Mouse (Mus musculus) CD4-positive, CD25-positive, alpha-beta regulatory T cell, adult 4 months (primary cell): ENCODE results near the gene Tln2. TPM values are rescaled to one million over a fixed set of nuclear protein-coding genes. Genes with fewer than 3 reads are reported as not detected.

Source experiments
- ATAC-seq: one replicate; pipeline ENCODE4 v1.8.0; 2017
- polyA plus RNA-seq, 2 experiments: library from polyadenylated mRNA; unstranded; fragments of 100-300 nt; shearing (Covaris generic); gene quantifications; one replicate each; pipeline ENCODE4 v1.2.1; 2017

Tln2 gene
- polyA plus RNA-seq = under 1 TPM in 1 of 2 experiments, not detected in 1; 0.22 TPM

DNA sequence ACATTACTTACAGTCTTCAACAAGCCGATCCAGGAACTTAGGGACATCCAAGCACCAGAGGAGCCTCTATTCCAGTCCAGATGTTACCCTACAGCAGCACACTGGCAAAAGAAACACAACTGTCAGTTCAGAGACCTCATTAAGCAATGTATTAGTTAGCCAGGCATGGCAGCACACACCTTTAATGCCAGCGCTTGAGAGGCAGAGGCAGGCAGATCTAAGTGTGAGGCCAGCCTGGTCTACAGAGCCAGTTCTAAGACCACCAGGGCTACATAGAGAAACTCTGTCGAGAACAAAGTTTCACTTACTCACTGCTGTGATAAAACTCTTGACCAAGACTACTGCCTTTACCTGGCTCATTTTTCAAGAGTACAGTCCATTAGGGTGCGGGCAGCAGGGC lies at the start of gene Tln2:
TSS of gene Tln2 (minus strand) at position 101 of the 400 bp plus-strand sequence.
- ATAC-seq = no peak

GRCm38 (mm10) chr9:67609226-67609625 lies 49.7 kb upstream of the Tln2 start:
- ATAC-seq = no peak

GRCm38 (mm10) chr9:67607786-67608366 lies 48.4 kb upstream of the Tln2 start:
- no peak for ATAC-seq

- no peak for ATAC-seq
Observed at GRCm38 (mm10) chr9:67607268-67607667, 47.8 kb upstream of the Tln2 start.

GRCm38 (mm10) chr9:67605867-67606435 lies 46.4 kb upstream of the Tln2 start:
- ATAC-seq = no peak

DNA sequence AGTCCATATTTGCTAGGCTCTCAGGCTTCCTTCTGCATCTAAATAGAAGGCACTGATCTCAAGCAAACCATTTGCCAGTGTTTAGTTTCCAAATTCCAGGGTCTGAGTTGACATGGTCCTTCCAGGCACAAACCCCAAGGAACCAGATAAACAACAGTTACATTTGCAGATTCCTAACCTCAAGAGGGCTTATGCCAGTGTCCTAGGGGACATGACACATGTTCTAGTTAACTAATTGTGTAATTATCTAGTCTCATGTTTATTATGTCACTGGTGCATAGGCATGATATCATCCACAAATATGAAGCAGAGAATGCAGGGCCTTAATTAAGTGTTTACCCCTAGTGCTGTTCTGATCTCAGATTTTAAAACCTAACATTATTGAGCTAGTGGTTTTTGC lies 45.4 kb upstream of the Tln2 start:
- ATAC-seq = no peak

DNA sequence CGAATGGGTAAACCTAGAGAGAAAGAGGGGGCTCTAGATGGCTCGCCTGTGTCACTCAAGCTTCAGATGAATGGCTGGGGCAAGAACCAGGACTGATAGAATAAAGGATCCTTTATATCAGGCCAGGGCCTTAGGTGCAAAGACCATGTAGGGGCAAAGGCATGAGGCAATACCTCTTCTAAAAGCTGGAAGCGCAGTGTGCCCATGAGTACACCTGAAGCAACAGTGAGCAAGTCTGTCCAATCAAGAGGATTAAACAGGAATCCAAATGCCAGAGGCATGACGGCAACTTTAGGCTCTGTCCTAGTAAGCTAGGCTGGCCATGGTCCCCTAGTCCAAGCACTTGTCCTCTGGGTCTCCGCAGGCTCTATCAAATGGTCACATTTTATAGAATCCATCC lies 42.8 kb upstream of the Tln2 start:
- ATAC-seq = no peak

DNA sequence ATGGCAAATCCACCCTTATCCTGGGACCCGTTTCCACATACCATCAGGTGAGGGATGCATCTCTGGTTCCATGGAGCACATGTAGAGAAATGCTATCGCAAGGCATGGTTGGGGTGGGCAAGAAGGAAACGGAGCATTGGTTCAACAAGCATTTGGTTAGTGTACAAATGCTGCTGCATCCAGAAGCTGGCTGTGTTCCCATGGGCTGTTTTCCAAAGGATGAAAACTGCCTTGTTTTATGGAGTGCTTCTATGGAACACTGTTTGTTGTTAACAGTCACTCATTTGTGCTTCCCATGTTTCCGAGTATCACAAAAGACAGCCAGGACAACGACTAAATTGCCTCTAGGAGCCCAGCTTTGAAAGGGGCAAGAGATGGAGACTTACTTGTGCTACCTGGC lies 35.7 kb upstream of the Tln2 start:
- ATAC-seq = no peak

DNA sequence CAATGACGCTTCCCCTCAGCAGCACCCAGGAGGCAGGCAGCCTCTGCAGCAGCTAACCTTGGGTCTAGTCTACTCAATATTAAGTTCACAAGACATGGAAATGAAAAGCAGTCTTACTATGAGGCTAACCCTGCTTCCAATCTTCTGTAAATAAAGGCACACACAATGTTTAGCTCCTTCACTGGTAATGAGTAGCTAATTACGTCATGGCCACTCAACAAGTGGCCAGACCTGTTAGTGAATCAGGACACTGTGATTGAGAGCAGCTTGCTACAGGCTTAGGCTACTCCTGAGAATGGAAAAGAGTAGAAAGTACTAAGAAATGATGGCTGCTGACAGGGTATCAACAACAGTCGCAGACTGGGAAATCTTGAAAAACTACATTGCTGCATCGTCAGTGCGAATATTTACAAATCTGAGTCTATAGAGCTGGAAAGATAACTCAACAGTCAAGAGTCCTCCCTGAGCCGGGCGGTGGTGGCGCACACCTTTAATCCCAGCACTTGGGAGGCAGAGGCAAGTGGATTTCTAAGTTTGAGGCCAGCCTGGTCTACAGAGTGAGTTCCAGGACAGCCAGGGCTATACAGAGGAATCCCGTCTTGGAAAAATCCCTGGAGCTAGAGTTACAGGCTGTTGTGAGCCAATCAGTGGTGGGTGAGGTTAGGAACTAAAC lies 34.1 kb upstream of the Tln2 start:
- no peak for ATAC-seq

- ATAC-seq = no peak
Observed at GRCm38 (mm10) chr9:67592726-67593125, 33.2 kb upstream of the Tln2 start.

DNA sequence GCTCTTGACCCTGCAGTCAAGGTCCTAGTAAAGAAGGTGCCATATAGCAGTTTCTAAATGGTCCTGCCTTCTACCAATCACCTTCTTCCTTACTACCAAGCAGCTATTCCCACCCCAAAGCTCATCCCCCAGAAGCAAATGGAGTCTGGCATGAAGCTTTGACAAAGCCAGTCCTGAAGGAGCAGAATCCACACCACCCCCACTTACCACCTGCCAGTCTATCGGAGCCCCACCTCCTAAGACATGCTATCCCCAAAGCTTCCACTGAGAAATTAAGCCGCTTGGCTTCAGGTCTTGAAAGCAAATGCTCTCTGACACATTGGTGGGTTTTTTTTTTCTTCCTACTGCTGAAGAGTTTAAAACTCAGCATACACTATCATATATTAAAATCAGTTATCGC lies 27.6 kb upstream of the Tln2 start:
- ATAC-seq = no peak

- ATAC-seq = no peak
Observed at GRCm38 (mm10) chr9:67586489-67586888, 27.0 kb upstream of the Tln2 start.

GRCm38 (mm10) chr9:67584871-67585270 lies 25.4 kb upstream of the Tln2 start:
- no peak for ATAC-seq

DNA sequence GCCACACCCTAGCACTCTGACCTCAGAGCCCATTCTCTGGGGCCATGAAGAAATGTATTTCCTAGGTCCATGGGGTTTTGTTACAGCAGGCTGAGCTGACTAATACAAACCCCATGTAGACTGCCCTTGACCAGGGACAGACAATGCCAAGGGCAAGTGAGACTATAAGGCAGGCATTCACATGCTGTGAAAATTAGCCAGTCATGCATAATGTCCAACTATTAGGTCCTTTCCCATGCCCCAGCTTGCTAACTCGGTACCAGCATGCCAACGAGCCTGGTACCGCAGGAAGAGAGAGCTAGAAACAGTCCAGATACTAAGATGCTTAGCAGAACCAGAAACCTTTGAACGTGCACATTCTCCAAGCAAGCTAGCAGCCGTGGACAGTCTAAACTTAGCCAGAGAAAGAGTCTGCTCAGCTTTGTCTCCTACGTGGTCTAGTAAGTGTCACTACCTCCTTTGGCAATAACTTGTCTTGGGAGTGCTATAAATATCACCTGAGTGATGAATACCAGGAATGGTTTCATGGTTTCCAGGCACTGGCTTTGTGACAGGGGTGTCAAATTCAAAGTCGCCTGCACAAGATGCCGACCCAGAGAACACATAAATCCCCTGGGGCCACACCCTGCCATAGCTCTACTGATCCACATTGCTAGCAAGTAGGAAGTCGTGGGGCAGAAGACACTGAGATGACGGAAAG lies 22.2 kb upstream of the Tln2 start:
- ATAC-seq = no peak

DNA sequence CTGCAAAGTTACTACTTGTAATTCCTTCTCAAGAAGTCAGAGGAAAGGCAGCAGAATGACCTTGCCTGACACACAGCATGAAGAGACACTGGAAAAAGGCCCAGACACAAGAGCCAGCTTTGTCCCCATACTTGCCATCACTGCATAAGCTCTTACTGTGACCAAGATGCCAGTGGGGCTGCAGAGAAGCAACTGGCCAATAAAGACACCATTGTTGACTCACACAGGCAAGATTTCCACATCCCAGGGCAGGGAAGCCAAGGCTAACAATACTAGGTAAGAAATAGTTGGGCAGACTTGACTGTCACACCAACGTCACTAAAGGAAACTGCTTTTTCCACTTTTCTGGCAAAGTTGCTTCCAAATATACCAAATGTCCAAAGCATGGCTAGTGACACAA lies 20.0 kb upstream of the Tln2 start:
- no peak for ATAC-seq

DNA sequence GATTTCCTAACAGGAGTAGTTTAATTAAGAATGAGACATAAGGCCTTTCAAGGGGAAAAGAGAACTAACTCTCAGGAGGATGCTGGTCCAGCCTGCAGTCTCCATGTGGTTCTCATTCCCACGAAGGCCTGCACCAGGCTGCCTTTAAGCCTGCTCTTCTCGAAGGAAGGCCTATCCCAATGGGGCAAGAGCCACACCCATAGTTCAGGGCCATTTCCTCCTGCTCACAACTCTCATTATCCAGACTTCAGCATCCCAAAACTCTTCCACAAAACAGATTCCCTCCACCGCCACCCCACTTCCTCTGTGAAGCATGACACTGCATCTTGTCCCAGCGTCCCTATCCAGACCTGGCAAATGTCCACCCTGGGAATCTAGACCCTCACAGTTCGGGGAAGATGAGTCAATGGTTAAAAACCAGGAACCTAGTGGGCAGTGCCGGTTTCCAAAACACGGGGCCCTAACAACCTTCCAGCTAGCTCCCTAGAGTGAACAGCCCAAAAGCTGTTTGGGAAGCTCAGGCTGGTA lies 15.3 kb upstream of the Tln2 start:
- no peak for ATAC-seq

DNA sequence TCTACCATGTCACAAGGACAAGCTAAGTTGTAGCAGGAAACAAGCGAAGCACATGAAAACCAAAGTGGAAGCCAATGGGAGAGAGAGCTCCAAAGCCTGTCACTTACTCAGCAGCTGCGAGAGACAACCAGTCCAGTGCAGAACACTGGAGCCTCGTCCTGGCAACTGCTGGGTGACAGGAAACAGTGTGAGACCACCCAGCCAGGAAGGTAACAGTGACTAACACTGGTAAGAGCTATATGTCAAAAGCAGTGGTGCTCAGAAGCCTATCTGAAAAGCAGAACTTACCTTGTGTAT lies 14.1 kb upstream of the Tln2 start:
- ATAC-seq = no peak

DNA sequence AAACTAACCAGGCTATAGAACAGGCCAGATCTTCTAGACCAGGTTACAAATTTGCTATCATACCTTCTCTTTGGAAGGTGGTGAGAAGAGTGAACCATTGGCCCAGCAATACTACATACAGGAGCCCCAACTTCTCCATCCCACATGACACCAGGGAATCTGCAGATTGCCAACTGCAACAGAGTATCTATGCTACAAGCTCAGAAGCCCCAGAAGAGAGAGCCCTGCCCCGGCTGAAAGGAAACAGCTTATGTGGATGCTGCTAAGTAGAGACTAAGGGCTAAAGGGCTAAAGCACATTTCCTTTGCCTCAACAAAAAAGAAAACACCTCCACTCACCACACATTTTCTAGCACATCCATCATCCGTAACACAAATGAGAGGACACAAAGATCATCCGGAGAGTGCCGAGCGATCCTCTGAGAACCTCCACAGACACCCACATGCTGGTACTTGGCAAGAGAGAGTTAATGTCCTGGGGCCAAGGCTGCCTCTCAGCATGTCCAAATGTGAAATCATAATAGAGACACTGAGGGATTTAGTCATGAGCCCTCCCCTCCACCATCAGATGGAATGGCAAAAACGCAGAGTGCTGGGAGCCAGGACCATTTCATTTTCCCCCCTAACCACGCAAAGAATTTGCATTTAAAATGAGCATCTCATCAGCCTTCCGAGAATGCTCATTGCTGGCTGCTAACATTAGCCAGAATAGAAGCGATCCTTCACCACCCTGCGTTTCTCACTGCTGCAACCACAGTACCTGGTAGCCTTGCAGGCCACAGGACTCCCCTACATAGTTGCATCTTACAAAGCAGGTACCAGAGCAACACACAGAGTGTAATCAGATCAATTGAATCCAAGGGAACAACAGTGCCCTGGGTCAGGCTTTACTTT lies 13.5 kb upstream of the Tln2 start:
- no peak for ATAC-seq

- no peak for ATAC-seq
Observed at GRCm38 (mm10) chr9:67565801-67566258, 6.3 kb upstream of the Tln2 start.

- no peak for ATAC-seq
Observed at GRCm38 (mm10) chr9:67549811-67550501, 9.5 kb downstream of the Tln2 start.

DNA sequence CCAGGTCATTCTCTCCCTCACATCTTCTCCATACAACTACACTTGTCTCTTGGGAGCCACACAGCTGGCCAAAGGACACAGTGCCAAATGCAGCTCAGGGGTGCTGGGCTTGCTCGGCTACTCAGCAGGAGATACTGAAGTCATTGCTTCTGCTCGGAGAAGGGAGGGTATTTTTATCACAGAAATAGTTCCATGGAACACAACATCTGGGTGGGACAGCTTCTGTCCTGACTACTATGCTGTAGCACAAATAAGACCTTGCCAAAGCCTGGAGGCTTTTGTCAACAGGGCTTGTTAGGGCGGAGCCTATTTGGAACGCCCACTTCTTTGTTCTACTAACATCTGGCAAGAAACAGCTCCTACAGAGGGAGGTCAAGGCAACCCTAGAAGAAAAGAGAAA lies 10.2 kb downstream of the Tln2 start:
- ATAC-seq = no peak

DNA sequence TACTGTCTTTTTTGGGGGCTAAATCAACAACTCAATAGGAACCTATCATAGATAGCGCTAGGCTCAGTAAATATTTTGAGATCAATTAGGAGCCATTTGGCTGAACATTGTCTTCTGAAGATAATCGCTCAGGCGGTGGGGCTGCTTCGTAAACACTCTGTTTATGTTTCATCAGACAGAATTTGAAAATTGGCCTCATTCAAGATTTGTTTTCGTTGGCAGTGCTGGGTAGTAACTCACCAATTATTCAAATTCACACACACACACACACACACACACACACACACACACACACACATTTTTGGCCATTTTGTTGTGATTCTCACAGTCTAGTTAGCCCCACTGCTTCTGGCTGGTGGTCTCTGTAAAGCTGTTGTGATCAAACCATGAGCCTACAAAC lies 12.9 kb downstream of the Tln2 start:
- no peak for ATAC-seq
